Mouse (Mus musculus) olfactory bulb, adult 2 months (tissue): ENCODE measurements around the gene Fn3k. TPM values are rescaled to one million over a fixed set of nuclear protein-coding genes. Genes with fewer than 3 reads are reported as not detected.
A peak's percentile ranks its signal among the peaks of the same experiment; 100 is the strongest.

Source experiments
- H3K27ac ChIP-seq: fragments of 200-500 bp; 2 replicates; pipeline ENCODE4 v1.5.1; 2012; ENCODE audit warnings: low read depth, low read length; ENCODE audit not compliant: insufficient read depth
- H3K4me1 ChIP-seq: fragments of 200-500 bp; 2 replicates; pipeline ENCODE4 v1.6.1; 2012; ENCODE audit warnings: low read length; ENCODE audit not compliant: control insufficient read depth, insufficient read depth
- H3K4me3 ChIP-seq: fragments of 200-500 bp; 2 replicates; pipeline ENCODE4 v1.5.1; 2012; ENCODE audit warnings: mild to moderate bottlenecking, low read depth, low read length, moderate library complexity; ENCODE audit not compliant: insufficient read depth
- CTCF ChIP-seq: fragments of 200-500 bp; IDR thresholded peaks from 2 replicates; pipeline ENCODE4 v1.5.1; 2012; ENCODE audit warnings: low read depth, mild to moderate bottlenecking, low read length, moderate library complexity; ENCODE audit not compliant: insufficient read depth
- POLR2A ChIP-seq: fragments of 200-500 bp; IDR thresholded peaks from 2 replicates; pipeline ENCODE4 v1.6.1; 2012; ENCODE audit warnings: mild to moderate bottlenecking, low read depth, low read length, moderate library complexity; ENCODE audit not compliant: insufficient read depth
- WGBS: fragments of 180-500 bp; shearing (Covaris S2); methylation state at CpG from one replicate; pipeline ENCODE4 v1.1.7; 2018; 5-methylcytosine and 5-hydroxymethylcytosine counted together
- polyA plus RNA-seq: library from polyadenylated mRNA; stranded (reverse); fragments of >200 nt; gene quantifications from 2 replicates; pipeline ENCODE4 v1.2.4, GENCODE M21; 2012; ENCODE audit warnings: low replicate concordance; ENCODE audit not compliant: missing spikeins, insufficient read depth, insufficient read length

Gene Fn3k
- polyA plus RNA-seq, 1 experiment = not detected

GRCm38 (mm10) chr11:121417971-121418370 lies 16.7 kb upstream of the Fn3k start:
- Histone ChIP-seq H3K4me1 (peaks cover 8% of the 10 kb centered on the region), H3K27ac (no peak overlapping the region), H3K4me3 (no peak overlapping the region)
- TF ChIP-seq POLR2A = no peak
- TF ChIP-seq CTCF = no peak
- 85% methylated on average over 5 of the region's 5 CpGs for WGBS

- no peak for TF ChIP-seq POLR2A
- no peak for TF ChIP-seq CTCF
- H3K4me1 ChIP-seq = peaks cover 8% of the 10 kb centered on the region
- 27% methylated on average over 2 of the region's 2 CpGs for WGBS
- H3K4me3 ChIP-seq = no peak overlapping the region
- peak overlapping the region; percentile 83 for H3K27ac ChIP-seq
Measured at GRCm38 (mm10) chr11:121418932-121419331, 15.8 kb upstream of the Fn3k start.

- 56% methylated on average over 5 of the region's 5 CpGs for WGBS
- Histone ChIP-seq H3K4me3 (no peak overlapping the region), H3K4me1 (peaks cover 8% of the 10 kb centered on the region), H3K27ac (no peak overlapping the region)
- TF ChIP-seq CTCF (no peak), POLR2A (no peak)
Measured at GRCm38 (mm10) chr11:121420379-121420778, 14.3 kb upstream of the Fn3k start.

GRCm38 (mm10) chr11:121420830-121421552 lies 13.7 kb upstream of the Fn3k start, which contains the start of gene Fn3krp:
Gene Fn3krp, plus strand, starts transcription at chr11:121421401.
- TF ChIP-seq POLR2A = peak; percentile 39; the same call in 1 of the 2 replicates
- no peak for TF ChIP-seq CTCF
- peak within 1 kb of the TSS; percentile 73 for H3K4me3 ChIP-seq
- H3K4me1 ChIP-seq = peaks cover 8% of the 10 kb centered on the region
- H3K27ac ChIP-seq = peak within 1 kb of the TSS; percentile 89
- 1% methylated on average over 28 of the region's 28 CpGs for WGBS

GRCm38 (mm10) chr11:121421553-121422173 lies 13.1 kb upstream of the Fn3k start:
- H3K4me1 ChIP-seq = peaks cover 8% of the 10 kb centered on the region
- H3K4me3 ChIP-seq = peak overlapping the region; percentile 73
- under 1% methylated on average over 28 of the region's 28 CpGs for WGBS
- H3K27ac ChIP-seq = peak overlapping the region; percentile 18; the same call in 1 of the 2 replicates
- no peak for TF ChIP-seq CTCF
- no peak for TF ChIP-seq POLR2A

- H3K4me3 ChIP-seq = no peak overlapping the region
- 62% methylated on average over 4 of the region's 4 CpGs for WGBS
- TF ChIP-seq CTCF = no peak
- no peak for TF ChIP-seq POLR2A
- peaks cover 20% of the 10 kb centered on the region for H3K4me1 ChIP-seq
- peak overlapping the region; percentile 84 for H3K27ac ChIP-seq
Measured at GRCm38 (mm10) chr11:121433397-121433796, 1.3 kb upstream of the Fn3k start.

- Histone ChIP-seq H3K4me1 (peaks cover 20% of the 10 kb centered on the region), H3K4me3 (no peak overlapping the region), H3K27ac (no peak overlapping the region)
- no peak for TF ChIP-seq POLR2A
- TF ChIP-seq CTCF = no peak
- WGBS = 82% methylated on average over 5 of the region's 5 CpGs
Measured at GRCm38 (mm10) chr11:121437236-121437635, 2.5 kb downstream of the Fn3k start.

GRCm38 (mm10) chr11:121439686-121440292 lies 5.1 kb downstream of the Fn3k start:
- no peak overlapping the region for H3K27ac ChIP-seq
- peaks cover 10% of the 10 kb centered on the region for H3K4me1 ChIP-seq
- no peak overlapping the region for H3K4me3 ChIP-seq
- no peak for TF ChIP-seq POLR2A
- no peak for TF ChIP-seq CTCF
- WGBS = 70% methylated on average over 5 of the region's 5 CpGs

- WGBS = 87% methylated on average over 4 of the region's 4 CpGs
- TF ChIP-seq CTCF = no peak
- TF ChIP-seq POLR2A = no peak
- H3K4me3 ChIP-seq = no peak overlapping the region
Measured at GRCm38 (mm10) chr11:121441653-121442052, 6.9 kb downstream of the Fn3k start.

More at GRCm38 (mm10) chr11:121441653-121442052, 6.9 kb downstream of the Fn3k start:
- H3K4me1 ChIP-seq = peaks cover 6% of the 10 kb centered on the region
- H3K27ac ChIP-seq = no peak overlapping the region
